Mouse (Mus musculus): Measurements from ENCODE around the gene Ackr2. TPM values are rescaled to one million over a fixed set of nuclear protein-coding genes. Genes with fewer than 3 reads are reported as not detected.
A peak's percentile ranks its signal among the peaks of the same experiment; 100 is the strongest.

Ackr2 gene
- polyA plus RNA-seq, 1 experiment from 2014 or later: 2.1 TPM

- H3K27ac ChIP-seq: 0 out of 2 replicates have a peak overlapping the region, but pooled peaks have one; percentile 26
- H3K27me3 ChIP-seq: 0 out of 2 replicates have a peak, but pooled peaks cover 2% of the 10 kb centered on the region
- H3K4me2 ChIP-seq: peak overlapping the region; percentile 47
- peak overlapping the region; percentile 54 for H3K9ac ChIP-seq
- ATAC-seq (ENCODE audit: low FRiP score): peak; percentile 67; the same call in 1 of the 2 replicates
- H3K9me3 ChIP-seq: no peaks in the 10 kb centered on the region
- H3K4me3 ChIP-seq: peak overlapping the region; percentile 15
- no peaks in the 10 kb centered on the region for H3K36me3 ChIP-seq
- H3K4me1 ChIP-seq (replicated peaks): peaks cover 17% of the 10 kb centered on the region
- 32% methylated on average over 4 of the region's 4 CpGs for WGBS
Observed at GRCm38 (mm10) chr9:121951114-121951423, 52.9 kb downstream of the Ackr2 start.

- Histone ChIP-seq H3K27ac (no peak overlapping the region), H3K9ac (peak overlapping the region; percentile 20; the same call in 1 of the 2 replicates), H3K4me3 (no peak overlapping the region), H3K36me3 (no peaks in the 10 kb centered on the region), H3K4me2 (no peak overlapping the region), H3K4me1 (replicated peaks) (peaks cover 17% of the 10 kb centered on the region), H3K27me3 (0 out of 2 replicates have a peak, but pooled peaks cover 2% of the 10 kb centered on the region), H3K9me3 (no peaks in the 10 kb centered on the region)
- WGBS: 95% methylated on average over 6 of the region's 6 CpGs
- no peak for ATAC-seq (ENCODE audit: low FRiP score)
Observed at GRCm38 (mm10) chr9:121952596-121952995, 54.4 kb downstream of the Ackr2 start.

- no peaks in the 10 kb centered on the region for H3K9me3 ChIP-seq
- H3K27ac ChIP-seq: no peak overlapping the region
- ATAC-seq (ENCODE audit: low FRiP score): no peak
- 0 out of 2 replicates have a peak, but pooled peaks cover 3% of the 10 kb centered on the region for H3K4me1 ChIP-seq (replicated peaks)
- no peaks in the 10 kb centered on the region for H3K36me3 ChIP-seq
- H3K4me2 ChIP-seq: no peak overlapping the region
- H3K4me3 ChIP-seq: no peak overlapping the region
- no peaks in the 10 kb centered on the region for H3K27me3 ChIP-seq
- WGBS: 53% methylated on average over 7 of the region's 7 CpGs
- peak overlapping the region; percentile 49; the same call in 1 of the 2 replicates for H3K9ac ChIP-seq
Observed at GRCm38 (mm10) chr9:121959966-121960635, 61.9 kb downstream of the Ackr2 start.

Other genes with a start within 250 kb of the Ackr2 start
- gene Sec22c, start 192.9 kb upstream of the Ackr2 start, polyA plus RNA-seq (2015; fragmentation: Nextera tagmentation; extraction: Ambion mirVana): 28.9 and 33.5 TPM in 2 replicates
- gene Ss18l2, start 188.0 kb upstream of the Ackr2 start, polyA plus RNA-seq (2015; fragmentation: Nextera tagmentation; extraction: Ambion mirVana): 162 and 166 TPM in 2 replicates
- 64.6 and 67.4 TPM in 2 replicates for gene Nktr, start 179.2 kb upstream of the Ackr2 start, polyA plus RNA-seq (2015; fragmentation: Nextera tagmentation; extraction: Ambion mirVana)
- gene Zfp651, start 139.0 kb upstream of the Ackr2 start, polyA plus RNA-seq (2015; fragmentation: Nextera tagmentation; extraction: Ambion mirVana): 11.5 and 13.3 TPM in 2 replicates
- gene Klhl40, start 120.7 kb upstream of the Ackr2 start, polyA plus RNA-seq (2015; fragmentation: Nextera tagmentation; extraction: Ambion mirVana): 1.2 and 1.3 TPM in 2 replicates
- gene Hhatl, start 105.8 kb upstream of the Ackr2 start, polyA plus RNA-seq (2015; fragmentation: Nextera tagmentation; extraction: Ambion mirVana): not detected in 2 replicates
- gene Ccdc13, start 58.9 kb upstream of the Ackr2 start, polyA plus RNA-seq (2015; fragmentation: Nextera tagmentation; extraction: Ambion mirVana): 3.2 and 3.7 TPM in 2 replicates
- 144 and 145 TPM in 2 replicates for gene Higd1a, start 40.0 kb upstream of the Ackr2 start, polyA plus RNA-seq (2015; fragmentation: Nextera tagmentation; extraction: Ambion mirVana)
- gene Cyp8b1, start 17.9 kb downstream of the Ackr2 start, polyA plus RNA-seq (2015; fragmentation: Nextera tagmentation; extraction: Ambion mirVana): not detected in 2 replicates
- gene Fam198a, start 52.6 kb downstream of the Ackr2 start, polyA plus RNA-seq (2015; fragmentation: Nextera tagmentation; extraction: Ambion mirVana): 2.1 and 2.5 TPM in 2 replicates
- gene Pomgnt2, start 98.8 kb downstream of the Ackr2 start, polyA plus RNA-seq (2015; fragmentation: Nextera tagmentation; extraction: Ambion mirVana): 23.4 and 25.2 TPM in 2 replicates
- 56.2 and 61.3 TPM in 2 replicates for gene Snrk, start 218.9 kb downstream of the Ackr2 start, polyA plus RNA-seq (2015; fragmentation: Nextera tagmentation; extraction: Ambion mirVana)

Data from hindbrain, embryonic 13.5 days (tissue).